Mouse (Mus musculus): ENCODE data around the gene Macrod2. TPM values are rescaled to one million over a fixed set of nuclear protein-coding genes. Genes with fewer than 3 reads are reported as not detected.

The Macrod2 gene
- polyA plus RNA-seq, 1 experiment from 2014 or later: 25.7 TPM

DNA sequence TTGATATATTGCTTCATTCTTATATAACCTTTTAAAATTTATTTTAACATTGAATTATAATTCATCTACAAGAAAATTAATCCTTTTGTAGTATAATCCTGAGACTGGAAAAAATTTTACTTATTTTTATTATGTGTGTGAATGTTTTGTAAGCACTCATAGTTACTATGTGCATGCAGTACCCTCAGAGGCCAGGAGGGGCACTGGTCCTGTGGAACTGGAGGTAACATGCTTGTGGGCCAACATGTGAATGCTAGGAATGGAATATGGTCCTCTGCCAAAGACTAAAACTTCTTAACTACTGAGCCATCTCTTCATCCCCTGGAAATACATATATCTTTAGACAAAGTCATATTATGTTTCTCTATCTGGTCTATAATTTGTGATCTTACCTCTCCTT, 531.8 kb downstream of the Macrod2 start:
- H3K4me2 ChIP-seq (replicated peaks; ENCODE audit: low read depth): no peak overlapping the region
- H3K4me3 ChIP-seq (ENCODE audit: low read depth, low read length): no peak overlapping the region
- H3K9ac ChIP-seq (ENCODE audit: low read depth, low read length): no peak overlapping the region
- peak; percentile 61 for TF ChIP-seq CTCF (IDR thresholded peaks at IDR 0.05; ENCODE audit: low read depth)
- H3K36me3 ChIP-seq (ENCODE audit: control insufficient read depth, insufficient read depth): no peaks in the 10 kb centered on the region
- no peaks in the 10 kb centered on the region for H3K27me3 ChIP-seq (replicated peaks; ENCODE audit: control insufficient read depth, insufficient read depth, low read length)
- ATAC-seq: no peak
- H3K9me3 ChIP-seq (ENCODE audit: control insufficient read depth): no peaks in the 10 kb centered on the region
- H3K27ac ChIP-seq (ENCODE audit: low read depth, low read length): no peak overlapping the region
- no peaks in the 10 kb centered on the region for H3K4me1 ChIP-seq (replicated peaks; ENCODE audit: control insufficient read depth, insufficient read depth, low read length)

DNA sequence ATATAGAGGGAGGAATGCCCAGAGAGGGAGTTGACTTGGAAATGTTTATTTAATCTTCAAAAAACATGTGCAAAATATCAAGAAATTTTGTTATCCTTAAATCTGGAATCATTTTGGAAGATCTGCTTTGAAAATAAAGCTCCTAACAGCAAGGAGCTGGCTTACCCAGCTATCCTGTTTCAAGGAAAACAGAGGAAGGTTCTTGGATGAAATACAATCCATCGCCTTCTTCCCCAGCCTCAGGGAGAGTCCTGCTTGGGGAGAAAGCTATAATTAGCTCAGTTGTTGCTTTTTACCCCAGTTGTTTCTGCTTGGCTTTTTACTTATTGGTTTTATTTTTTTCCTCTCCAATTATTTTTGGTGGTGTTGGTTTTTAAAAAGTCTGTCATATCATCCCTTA, 539.4 kb downstream of the Macrod2 start:
- Histone ChIP-seq H3K27me3 (replicated peaks; ENCODE audit: control insufficient read depth, insufficient read depth, low read length) (no peaks in the 10 kb centered on the region), H3K27ac (ENCODE audit: low read depth, low read length) (no peak overlapping the region), H3K4me2 (replicated peaks; ENCODE audit: low read depth) (no peak overlapping the region), H3K4me1 (replicated peaks; ENCODE audit: control insufficient read depth, insufficient read depth, low read length) (no peaks in the 10 kb centered on the region), H3K4me3 (ENCODE audit: low read depth, low read length) (no peak overlapping the region), H3K36me3 (ENCODE audit: control insufficient read depth, insufficient read depth) (no peaks in the 10 kb centered on the region), H3K9me3 (ENCODE audit: control insufficient read depth) (no peaks in the 10 kb centered on the region), H3K9ac (ENCODE audit: low read depth, low read length) (no peak overlapping the region)
- no peak for ATAC-seq
- TF ChIP-seq CTCF (IDR thresholded peaks at IDR 0.05; ENCODE audit: low read depth): no peak
- WGBS: 74% methylated on average over 1 of the region's 1 CpGs

DNA sequence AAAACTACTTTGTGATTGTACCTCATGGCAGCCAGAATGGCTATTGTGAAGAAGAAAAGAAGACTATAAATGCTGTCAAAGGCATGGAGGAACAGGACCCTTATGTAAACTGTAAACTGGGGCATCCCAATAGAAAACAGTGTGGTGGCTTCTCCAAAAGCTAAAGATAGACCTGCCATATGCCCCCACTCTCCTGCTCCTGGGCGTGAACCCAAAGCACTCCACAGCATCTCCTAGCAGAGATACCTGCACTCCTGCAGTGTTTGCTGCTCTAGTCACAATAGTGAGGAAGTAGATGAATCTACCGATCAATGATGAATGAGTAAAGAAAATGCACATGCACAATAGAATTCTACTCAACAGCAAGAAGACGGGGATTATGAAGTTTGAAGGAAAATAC, 554.4 kb downstream of the Macrod2 start:
- Histone ChIP-seq H3K9me3 (ENCODE audit: control insufficient read depth) (no peaks in the 10 kb centered on the region), H3K27ac (ENCODE audit: low read depth, low read length) (no peak overlapping the region), H3K27me3 (replicated peaks; ENCODE audit: control insufficient read depth, insufficient read depth, low read length) (no peaks in the 10 kb centered on the region), H3K36me3 (ENCODE audit: control insufficient read depth, insufficient read depth) (no peaks in the 10 kb centered on the region), H3K4me2 (replicated peaks; ENCODE audit: low read depth) (no peak overlapping the region), H3K4me3 (ENCODE audit: low read depth, low read length) (no peak overlapping the region), H3K9ac (ENCODE audit: low read depth, low read length) (no peak overlapping the region), H3K4me1 (replicated peaks; ENCODE audit: control insufficient read depth, insufficient read depth, low read length) (no peaks in the 10 kb centered on the region)
- no peak for ATAC-seq
- TF ChIP-seq CTCF (IDR thresholded peaks at IDR 0.05; ENCODE audit: low read depth): no peak
- 94% methylated on average over 3 of the region's 3 CpGs for WGBS

DNA sequence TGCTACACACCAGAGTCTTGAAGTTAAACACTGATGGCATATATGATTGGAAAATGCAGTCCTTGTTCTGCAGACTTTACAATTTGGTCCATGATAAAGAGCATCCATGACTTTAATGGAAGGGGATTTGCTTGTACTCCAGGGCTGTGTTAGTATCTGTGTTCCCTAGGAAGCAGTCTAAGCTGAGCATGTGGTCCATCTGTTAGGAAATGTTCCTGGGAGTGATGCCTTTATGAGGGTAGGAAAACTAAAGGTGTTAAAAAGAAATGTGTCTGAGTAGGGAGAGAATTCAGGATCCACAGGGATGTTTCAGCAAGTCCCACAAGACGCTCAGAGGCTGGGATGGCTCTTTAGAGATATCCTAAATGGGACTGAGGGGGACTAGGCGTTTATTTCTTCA, 564.1 kb downstream of the Macrod2 start:
- no peaks in the 10 kb centered on the region for H3K36me3 ChIP-seq (ENCODE audit: control insufficient read depth, insufficient read depth)
- H3K9me3 ChIP-seq (ENCODE audit: control insufficient read depth): no peaks in the 10 kb centered on the region
- H3K27me3 ChIP-seq (replicated peaks; ENCODE audit: control insufficient read depth, insufficient read depth, low read length): no peaks in the 10 kb centered on the region
- H3K27ac ChIP-seq (ENCODE audit: low read depth, low read length): no peak overlapping the region
- no peaks in the 10 kb centered on the region for H3K4me1 ChIP-seq (replicated peaks; ENCODE audit: control insufficient read depth, insufficient read depth, low read length)
- WGBS: 73% methylated on average over 2 of the region's 2 CpGs
- H3K4me3 ChIP-seq (ENCODE audit: low read depth, low read length): no peak overlapping the region
- no peak overlapping the region for H3K9ac ChIP-seq (ENCODE audit: low read depth, low read length)
- TF ChIP-seq CTCF (IDR thresholded peaks at IDR 0.05; ENCODE audit: low read depth): no peak
- no peak overlapping the region for H3K4me2 ChIP-seq (replicated peaks; ENCODE audit: low read depth)
- ATAC-seq: no peak

DNA sequence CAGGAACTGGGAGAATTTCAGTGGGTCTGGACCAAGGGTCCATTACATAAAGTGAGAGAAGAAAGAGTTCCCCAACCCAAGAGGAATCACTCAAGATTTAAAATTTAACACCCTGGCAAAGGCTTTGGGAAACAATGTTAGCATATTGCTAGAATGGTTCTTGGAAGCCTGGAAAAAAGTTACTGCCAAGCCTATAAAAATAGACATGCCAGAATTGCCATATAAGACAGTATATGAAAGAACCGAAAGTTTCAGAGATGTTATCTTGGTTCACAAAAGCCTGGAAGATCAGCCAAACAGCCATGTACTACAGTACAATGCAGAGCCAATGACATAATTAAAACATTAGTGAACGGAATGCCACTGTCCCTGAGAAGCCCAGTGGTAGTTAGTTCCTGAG, 575.1 kb downstream of the Macrod2 start:
- H3K9me3 ChIP-seq (ENCODE audit: control insufficient read depth): no peaks in the 10 kb centered on the region
- 86% methylated on average over 2 of the region's 2 CpGs for WGBS

DNA sequence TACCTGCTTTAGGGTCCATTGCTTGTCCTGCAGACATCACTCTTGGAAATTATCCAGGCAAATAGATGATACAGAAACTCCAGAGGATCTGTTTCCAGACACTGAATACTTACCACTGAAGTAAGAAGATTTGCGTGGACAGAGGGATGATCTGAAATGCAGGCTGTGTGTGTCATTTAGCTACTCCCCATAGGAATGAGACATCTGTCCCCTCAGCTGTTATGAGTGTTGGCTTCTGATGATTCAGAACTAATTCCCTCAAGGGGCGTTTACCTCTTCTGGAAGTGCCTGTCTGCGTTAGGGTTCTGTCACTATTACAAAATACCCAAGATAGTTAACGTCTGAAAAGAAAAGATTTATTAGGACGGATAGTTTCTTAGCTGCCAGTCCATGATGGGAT, 576.7 kb downstream of the Macrod2 start:
- no peak for TF ChIP-seq CTCF (IDR thresholded peaks at IDR 0.05; ENCODE audit: low read depth)
- Histone ChIP-seq H3K4me1 (replicated peaks; ENCODE audit: control insufficient read depth, insufficient read depth, low read length) (no peaks in the 10 kb centered on the region), H3K27ac (ENCODE audit: low read depth, low read length) (no peak overlapping the region), H3K9me3 (ENCODE audit: control insufficient read depth) (no peaks in the 10 kb centered on the region), H3K4me3 (ENCODE audit: low read depth, low read length) (no peak overlapping the region), H3K9ac (ENCODE audit: low read depth, low read length) (no peak overlapping the region), H3K27me3 (replicated peaks; ENCODE audit: control insufficient read depth, insufficient read depth, low read length) (no peaks in the 10 kb centered on the region), H3K36me3 (ENCODE audit: control insufficient read depth, insufficient read depth) (no peaks in the 10 kb centered on the region), H3K4me2 (replicated peaks; ENCODE audit: low read depth) (no peak overlapping the region)
- 65% methylated on average over 5 of the region's 5 CpGs for WGBS
- no peak for ATAC-seq

More for the DNA sequence above, 575.1 kb downstream of the Macrod2 start:
- no peaks in the 10 kb centered on the region for H3K36me3 ChIP-seq (ENCODE audit: control insufficient read depth, insufficient read depth)
- no peak overlapping the region for H3K4me2 ChIP-seq (replicated peaks; ENCODE audit: low read depth)
- no peaks in the 10 kb centered on the region for H3K4me1 ChIP-seq (replicated peaks; ENCODE audit: control insufficient read depth, insufficient read depth, low read length)
- ATAC-seq: no peak
- no peak overlapping the region for H3K27ac ChIP-seq (ENCODE audit: low read depth, low read length)
- H3K9ac ChIP-seq (ENCODE audit: low read depth, low read length): no peak overlapping the region
- TF ChIP-seq CTCF (IDR thresholded peaks at IDR 0.05; ENCODE audit: low read depth): no peak
- H3K27me3 ChIP-seq (replicated peaks; ENCODE audit: control insufficient read depth, insufficient read depth, low read length): no peaks in the 10 kb centered on the region
- no peak overlapping the region for H3K4me3 ChIP-seq (ENCODE audit: low read depth, low read length)

Data from intestine, postnatal 0 days (tissue).